Comparison of ENCODE assay signal across 9 mouse cellular contexts in genomic region chr13:13328876-13329275, GRCm38 (mm10).
DNase-seq lines count a peak whose midpoint lies in the region; ATAC-seq and TF ChIP-seq lines count a peak whose summit lies in the region.
"Had no signal": no experiment of that assay in that cellular context is flagged by ENCODE, and none has a peak within 500 bp of the region (broad histone marks: within the 10 kb centered on the region; RNA-seq: fewer than 3 reads in every experiment).

No protein-coding gene starts in this region.

- TF ChIP-seq EP300 in stomach, postnatal 0 days (optimal IDR thresholded peaks at IDR 0.05): no peak

- peak; percentile 69 for TF ChIP-seq CTCF in kidney, adult 2 months (conservative IDR thresholded peaks at IDR 0.05; ENCODE audit: insufficient read depth, insufficient read length, low read depth, low read length)
- peak; percentile 81 for TF ChIP-seq CTCF in stomach, postnatal 0 days (IDR thresholded peaks at IDR 0.05; ENCODE audit: low read depth)

- H3K4me1 ChIP-seq in forebrain, embryonic 10.5 days: no peaks in the 10 kb centered on the region
- H3K4me1 ChIP-seq in forebrain, embryonic 13.5 days: no peaks in the 10 kb centered on the region
- no peaks in the 10 kb centered on the region for H3K4me1 ChIP-seq in kidney, adult 2 months (ENCODE audit: control insufficient read depth, insufficient read depth, low read length)
- no peaks in the 10 kb centered on the region for H3K4me1 ChIP-seq in stomach, postnatal 0 days (replicated peaks; ENCODE audit: control insufficient read depth, insufficient read depth)
- H3K4me1 ChIP-seq: limb, embryonic 15.5 days had no signal

- H3K36me3 ChIP-seq in forebrain, embryonic 10.5 days (replicated peaks): no peaks in the 10 kb centered on the region
- no peaks in the 10 kb centered on the region for H3K36me3 ChIP-seq in forebrain, embryonic 13.5 days (ENCODE audit: poor library complexity, severe bottlenecking)
- H3K36me3 ChIP-seq in kidney, adult 2 months (ENCODE audit: control insufficient read depth, insufficient read depth, low read length): no peaks in the 10 kb centered on the region
- no peaks in the 10 kb centered on the region for H3K36me3 ChIP-seq in stomach, postnatal 0 days (ENCODE audit: control insufficient read depth, insufficient read depth, low read length)
- H3K36me3 ChIP-seq: limb, embryonic 15.5 days had no signal

- H3K4me3 ChIP-seq in forebrain, embryonic 10.5 days: no peak overlapping the region
- no peak overlapping the region for H3K4me3 ChIP-seq in forebrain, embryonic 13.5 days
- H3K4me3 ChIP-seq in kidney, adult 2 months (ENCODE audit: insufficient read depth, low read depth, low read length): no peak overlapping the region
- no peak overlapping the region for H3K4me3 ChIP-seq in stomach, postnatal 0 days (ENCODE audit: low read depth, low read length)
- H3K4me3 ChIP-seq: limb, embryonic 15.5 days had no signal

- no peak overlapping the region for H3K4me2 ChIP-seq in forebrain, embryonic 13.5 days
- no peak overlapping the region for H3K4me2 ChIP-seq in stomach, postnatal 0 days (replicated peaks; ENCODE audit: low read depth)
- H3K4me2 ChIP-seq: limb, embryonic 15.5 days had no signal

- H3K27me3 ChIP-seq in forebrain, embryonic 10.5 days (ENCODE audit: poor library complexity, severe bottlenecking): no peaks in the 10 kb centered on the region
- no peaks in the 10 kb centered on the region for H3K27me3 ChIP-seq in forebrain, embryonic 13.5 days
- no peaks in the 10 kb centered on the region for H3K27me3 ChIP-seq in kidney, adult 2 months (replicated peaks; ENCODE audit: control insufficient read depth, insufficient read depth, low read length)
- no peaks in the 10 kb centered on the region for H3K27me3 ChIP-seq in stomach, postnatal 0 days (ENCODE audit: control insufficient read depth, insufficient read depth, low read length)
- H3K27me3 ChIP-seq: limb, embryonic 15.5 days had no signal

- no peak overlapping the region for H3K27ac ChIP-seq in forebrain, embryonic 10.5 days
- no peak overlapping the region for H3K27ac ChIP-seq in forebrain, embryonic 13.5 days
- no peak overlapping the region for H3K27ac ChIP-seq in kidney, adult 2 months (ENCODE audit: insufficient read depth, low read depth, low read length)
- H3K27ac ChIP-seq in stomach, postnatal 0 days (replicated peaks): no peak overlapping the region
- H3K27ac ChIP-seq: limb, embryonic 15.5 days had no signal

- no peak for TF ChIP-seq POLR2A in kidney, adult 2 months (IDR thresholded peaks at IDR 0.05; ENCODE audit: low read depth, low read length)

- no peak overlapping the region for H3K9ac ChIP-seq in forebrain, embryonic 13.5 days
- H3K9ac ChIP-seq in stomach, postnatal 0 days (ENCODE audit: low read length): no peak overlapping the region
- H3K9ac ChIP-seq: limb, embryonic 15.5 days had no signal

- H3K9me3 ChIP-seq in forebrain, embryonic 10.5 days: no peaks in the 10 kb centered on the region
- H3K9me3 ChIP-seq in forebrain, embryonic 13.5 days (replicated peaks): no peaks in the 10 kb centered on the region
- H3K9me3 ChIP-seq in stomach, postnatal 0 days (ENCODE audit: control insufficient read depth, low read length): no peaks in the 10 kb centered on the region
- H3K9me3 ChIP-seq: limb, embryonic 15.5 days had no signal

- peak; percentile 38 for DNase-seq in forebrain, embryonic 10.5 days (ENCODE audit: extremely low spot score, low spot score)
- peak; percentile 21 for DNase-seq in right cerebral cortex, adult 18-20 months
- no peak for DNase-seq in right cerebral cortex, postnatal 25 days
- DNase-seq in cerebellum, postnatal 36 days: peak; percentile 22 to 23
- DNase-seq in kidney, adult 2 months: peak; percentile 60
- DNase-seq in lung, postnatal 10 days: peak; percentile 63
- peak; percentile 62 for DNase-seq in stomach, postnatal 0 days (ENCODE audit: low spot score)

- 3% methylated on average over 2 of the region's 2 CpGs for WGBS in forebrain, embryonic 10.5 days
- WGBS in forebrain, embryonic 13.5 days: 3% methylated on average over 2 of the region's 2 CpGs
- 1% methylated on average over 2 of the region's 2 CpGs for WGBS in kidney, adult 2 months
- WGBS in stomach, postnatal 0 days: 4% methylated on average over 2 of the region's 2 CpGs

- ATAC-seq in forebrain, embryonic 13.5 days: no peak
- ATAC-seq in stomach, postnatal 0 days (ENCODE audit: low FRiP score, low TSS enrichment): no peak
